Mouse (Mus musculus) ES-Bruce4 (cell line): ENCODE measurements around the gene Tox2. TPM values are rescaled to one million over a fixed set of nuclear protein-coding genes. Genes with fewer than 3 reads are reported as not detected.
A peak's percentile ranks its signal among the peaks of the same experiment; 100 is the strongest.

Source experiments
- H3K27ac ChIP-seq: 2 replicates; pipeline ENCODE4 v1.5.1; 2012; ENCODE audit warnings: low read length, inconsistent platforms; ENCODE audit not compliant: insufficient read depth
- H3K27me3 ChIP-seq: 2 replicates; pipeline ENCODE4 v1.6.1; 2012; ENCODE audit warnings: mild to moderate bottlenecking, low read length, inconsistent platforms; ENCODE audit not compliant: control insufficient read depth, poor library complexity, insufficient read depth, severe bottlenecking
- H3K36me3 ChIP-seq: 2 replicates; pipeline ENCODE4 v1.6.1; 2012; ENCODE audit warnings: inconsistent platforms, mild to moderate bottlenecking, low read length, moderate library complexity; ENCODE audit not compliant: control insufficient read depth, poor library complexity, insufficient read depth, severe bottlenecking
- H3K4me1 ChIP-seq: one replicate; pipeline ENCODE4 v1.8.1; 2011; ENCODE audit warnings: low read length; ENCODE audit not compliant: control insufficient read depth, insufficient read depth
- H3K4me3 ChIP-seq: 2 replicates; pipeline ENCODE4 v1.5.1; 2011; ENCODE audit warnings: low read depth, mild to moderate bottlenecking, low read length
- H3K9ac ChIP-seq: 2 replicates; pipeline ENCODE4 v1.6.1; 2012; ENCODE audit warnings: low read depth, mild to moderate bottlenecking, inconsistent platforms; ENCODE audit not compliant: poor library complexity, severe bottlenecking
- H3K9me3 ChIP-seq: replicated peaks from 2 replicates; pipeline ENCODE4 v1.6.1; 2012; ENCODE audit warnings: mild to moderate bottlenecking, low read length, inconsistent platforms; ENCODE audit not compliant: control insufficient read depth, poor library complexity, insufficient read depth, severe bottlenecking
- CTCF ChIP-seq: IDR thresholded peaks from one replicate; pipeline ENCODE4 v1.8.1; 2011; ENCODE audit warnings: low read depth, low read length
- EP300 ChIP-seq: IDR thresholded peaks from 2 replicates; pipeline ENCODE4 v1.6.1; 2011; ENCODE audit warnings: low read depth, low read length; ENCODE audit not compliant: insufficient read depth
- POLR2A ChIP-seq: IDR thresholded peaks from one replicate; pipeline ENCODE4 v1.8.1; 2011; ENCODE audit warnings: low read length; ENCODE audit not compliant: insufficient read depth
- polyA plus RNA-seq: library from polyadenylated mRNA; stranded (reverse); fragments of >200 nt; gene quantifications from 2 replicates; pipeline ENCODE4 v1.2.4, GENCODE M21; 2011; ENCODE audit warnings: low read depth; ENCODE audit not compliant: missing spikeins, insufficient read depth, insufficient read length

Tox2 gene
- polyA plus RNA-seq, 1 experiment, result 0.28 TPM

- TF ChIP-seq CTCF (peak; percentile 50), POLR2A (no peak), EP300 (no peak)
- Histone ChIP-seq H3K9ac (no peak overlapping the region), H3K4me3 (no peak overlapping the region), H3K4me1 (peaks cover 5% of the 10 kb centered on the region), H3K27me3 (peaks cover 13% of the 10 kb centered on the region), H3K36me3 (no peaks in the 10 kb centered on the region), H3K9me3 (no peaks in the 10 kb centered on the region), H3K27ac (no peak overlapping the region)
Observed at GRCm38 (mm10) chr2:163207315-163207714, 4.4 kb downstream of the Tox2 start.

GRCm38 (mm10) chr2:163209139-163209538 lies 6.2 kb downstream of the Tox2 start:
- H3K4me1 ChIP-seq, result no peaks in the 10 kb centered on the region
- no peak for TF ChIP-seq CTCF
- no peak for TF ChIP-seq POLR2A
- TF ChIP-seq EP300, result no peak
- H3K27me3 ChIP-seq, result peaks cover 9% of the 10 kb centered on the region
- H3K9ac ChIP-seq, result no peak overlapping the region
- H3K27ac ChIP-seq, result no peak overlapping the region
- no peaks in the 10 kb centered on the region for H3K9me3 ChIP-seq
- H3K4me3 ChIP-seq, result no peak overlapping the region
- no peaks in the 10 kb centered on the region for H3K36me3 ChIP-seq

GRCm38 (mm10) chr2:163213085-163213484 lies 10.2 kb downstream of the Tox2 start:
- Histone ChIP-seq H3K9me3 (no peaks in the 10 kb centered on the region), H3K36me3 (no peaks in the 10 kb centered on the region), H3K27ac (no peak overlapping the region), H3K27me3 (no peaks in the 10 kb centered on the region), H3K9ac (no peak overlapping the region), H3K4me1 (no peaks in the 10 kb centered on the region), H3K4me3 (no peak overlapping the region)
- TF ChIP-seq POLR2A (no peak), EP300 (no peak), CTCF (no peak)

- TF ChIP-seq POLR2A (no peak), CTCF (no peak), EP300 (no peak)
- no peaks in the 10 kb centered on the region for H3K27me3 ChIP-seq
- no peaks in the 10 kb centered on the region for H3K4me1 ChIP-seq
Observed at GRCm38 (mm10) chr2:163218095-163218494, 15.2 kb downstream of the Tox2 start.

GRCm38 (mm10) chr2:163218571-163218970 lies 15.6 kb downstream of the Tox2 start:
- no peaks in the 10 kb centered on the region for H3K27me3 ChIP-seq
- no peaks in the 10 kb centered on the region for H3K4me1 ChIP-seq
- H3K9me3 ChIP-seq, result no peaks in the 10 kb centered on the region
- no peak overlapping the region for H3K9ac ChIP-seq
- no peak overlapping the region for H3K27ac ChIP-seq
- H3K4me3 ChIP-seq, result no peak overlapping the region
- H3K36me3 ChIP-seq, result no peaks in the 10 kb centered on the region
- TF ChIP-seq CTCF (no peak), POLR2A (no peak), EP300 (no peak)

More at GRCm38 (mm10) chr2:163218095-163218494, 15.2 kb downstream of the Tox2 start:
- H3K27ac ChIP-seq, result no peak overlapping the region
- no peak overlapping the region for H3K4me3 ChIP-seq
- no peaks in the 10 kb centered on the region for H3K36me3 ChIP-seq
- H3K9ac ChIP-seq, result no peak overlapping the region
- H3K9me3 ChIP-seq, result no peaks in the 10 kb centered on the region

GRCm38 (mm10) chr2:163219447-163219846 lies 16.5 kb downstream of the Tox2 start:
- no peaks in the 10 kb centered on the region for H3K27me3 ChIP-seq
- no peak overlapping the region for H3K27ac ChIP-seq
- H3K36me3 ChIP-seq, result no peaks in the 10 kb centered on the region
- no peaks in the 10 kb centered on the region for H3K9me3 ChIP-seq
- TF ChIP-seq EP300, result no peak
- no peak for TF ChIP-seq POLR2A
- no peak for TF ChIP-seq CTCF
- H3K4me1 ChIP-seq, result no peaks in the 10 kb centered on the region
- no peak overlapping the region for H3K9ac ChIP-seq
- no peak overlapping the region for H3K4me3 ChIP-seq
